Mouse (Mus musculus) c-Kit-positive CD71-negative TER-119-negative erythroid progenitor cells, embryonic 14.5 days (primary cell): ENCODE measurements around the gene Mrpl53.
A peak's percentile ranks its signal among the peaks of the same experiment; 100 is the strongest.

Experiments
- DNase-seq: peaks from one replicate; pipeline ENCODE4 v3.0.0-alpha.2; 2013; ENCODE audit warnings: low read depth

Gene Mrpl53

GRCm38 (mm10) chr6:83108762-83109668 is at the start of gene Mrpl53:
Gene Mrpl53, plus strand, starts transcription at chr6:83109040.
- DNase-seq, result no peak

GRCm38 (mm10) chr6:83065995-83066394 is 42.8 kb upstream of the Mrpl53 start:
- no peak for DNase-seq

DNA sequence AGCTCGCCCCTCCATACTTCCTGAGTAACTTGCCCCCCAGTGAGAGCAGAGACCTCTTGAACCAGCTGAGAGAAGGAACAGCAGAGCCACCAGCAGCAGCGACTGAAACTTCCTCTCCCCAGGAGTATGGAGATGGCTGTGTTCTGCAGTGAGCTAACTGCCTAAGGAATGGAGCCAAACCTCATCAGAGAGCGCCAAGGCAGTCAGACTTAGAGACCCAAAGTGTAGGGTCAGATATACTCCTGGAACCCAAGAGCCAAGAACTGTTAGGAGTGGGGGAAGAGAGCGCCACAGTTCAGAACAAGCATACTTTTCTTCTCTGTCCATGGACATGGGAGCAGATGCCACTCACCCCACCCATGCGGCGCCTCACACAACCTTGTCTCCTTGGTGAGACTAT is 42.4 kb upstream of the Mrpl53 start:
- DNase-seq, result no peak

GRCm38 (mm10) chr6:83068221-83068620 is 40.6 kb upstream of the Mrpl53 start:
- DNase-seq, result no peak

GRCm38 (mm10) chr6:83068706-83069487 is 39.9 kb upstream of the Mrpl53 start:
- no peak for DNase-seq

GRCm38 (mm10) chr6:83069488-83070246 is 39.2 kb upstream of the Mrpl53 start:
- no peak for DNase-seq

DNA sequence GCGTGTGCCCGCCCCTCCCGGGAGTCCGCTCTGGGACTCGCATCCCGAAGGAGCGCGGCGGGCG is 38.8 kb upstream of the Mrpl53 start, which contains the start of gene Tlx2:
TSS of gene Tlx2 (minus strand) at position 47 of the 64 bp plus-strand sequence.
- no peak for DNase-seq

- DNase-seq, result no peak
Measured at GRCm38 (mm10) chr6:83070311-83071219, 38.3 kb upstream of the Mrpl53 start.

- DNase-seq, result no peak
Measured at GRCm38 (mm10) chr6:83071220-83071619, 37.6 kb upstream of the Mrpl53 start.

GRCm38 (mm10) chr6:83074979-83075378 is 33.9 kb upstream of the Mrpl53 start:
- no peak for DNase-seq

DNA sequence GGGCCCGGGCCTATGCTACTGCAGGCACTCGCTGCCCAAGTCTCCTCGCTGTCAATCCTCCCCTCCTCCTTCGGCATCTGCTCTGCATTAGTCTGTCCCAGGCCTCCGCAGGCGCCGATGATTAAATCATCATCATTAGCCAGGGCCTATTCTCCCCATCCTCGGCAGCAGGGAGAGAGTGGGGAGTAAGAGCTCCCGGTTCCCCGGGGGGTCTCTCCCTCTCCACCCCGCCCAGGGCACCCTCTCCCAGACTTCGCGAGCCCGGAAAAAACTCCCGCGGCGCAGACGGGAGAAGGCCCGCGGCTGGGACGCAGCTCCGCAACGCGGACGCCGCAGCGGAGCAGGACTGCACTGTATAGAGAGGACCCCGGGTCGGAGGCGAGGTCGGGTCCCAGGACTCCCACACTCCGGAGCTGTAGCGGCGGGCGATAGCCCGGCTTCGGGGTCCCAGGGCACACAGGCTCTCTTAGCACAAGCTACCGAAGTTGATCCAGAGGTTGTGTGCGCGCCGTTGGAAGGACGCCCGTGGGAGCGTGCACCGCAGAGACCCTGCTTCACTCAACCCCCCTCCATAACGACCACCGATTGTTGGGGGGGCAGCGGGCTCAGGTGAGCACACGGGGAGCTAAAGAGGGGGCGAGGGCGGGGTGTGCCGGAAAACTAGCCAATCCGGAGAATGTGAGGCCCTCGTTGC is 31.1 kb upstream of the Mrpl53 start, which contains the start of gene Pcgf1:
TSS of gene Pcgf1 (plus strand) at position 240 of the 694 bp plus-strand sequence.
- DNase-seq, result peak; percentile 98

DNA sequence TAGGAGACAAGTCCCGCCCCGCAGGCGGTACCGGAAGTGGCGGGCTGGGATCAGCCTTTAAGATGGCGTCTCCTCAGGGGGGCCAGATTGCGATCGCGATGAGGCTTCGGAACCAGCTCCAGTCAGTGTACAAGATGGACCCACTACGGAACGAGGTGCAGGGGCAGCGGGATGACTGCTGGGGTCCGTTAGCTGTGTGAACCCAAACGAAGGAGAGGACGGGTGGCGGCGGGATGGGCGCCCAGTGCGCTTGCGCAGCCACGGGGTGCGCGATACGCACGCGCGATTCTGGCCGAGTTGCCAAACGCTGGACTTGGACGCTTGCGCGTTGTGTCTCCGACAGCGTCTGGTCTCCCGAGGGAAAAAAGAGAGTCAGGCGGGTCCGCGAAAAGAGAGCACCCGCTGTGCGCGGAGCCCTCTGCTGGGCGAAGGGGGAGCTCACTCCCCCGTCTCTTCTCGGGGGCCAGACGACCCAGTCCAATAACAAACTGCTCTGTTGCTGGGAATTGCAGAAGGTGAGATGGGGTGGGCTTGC is 30.4 kb upstream of the Mrpl53 start:
- DNase-seq, result peak; percentile 83

DNA sequence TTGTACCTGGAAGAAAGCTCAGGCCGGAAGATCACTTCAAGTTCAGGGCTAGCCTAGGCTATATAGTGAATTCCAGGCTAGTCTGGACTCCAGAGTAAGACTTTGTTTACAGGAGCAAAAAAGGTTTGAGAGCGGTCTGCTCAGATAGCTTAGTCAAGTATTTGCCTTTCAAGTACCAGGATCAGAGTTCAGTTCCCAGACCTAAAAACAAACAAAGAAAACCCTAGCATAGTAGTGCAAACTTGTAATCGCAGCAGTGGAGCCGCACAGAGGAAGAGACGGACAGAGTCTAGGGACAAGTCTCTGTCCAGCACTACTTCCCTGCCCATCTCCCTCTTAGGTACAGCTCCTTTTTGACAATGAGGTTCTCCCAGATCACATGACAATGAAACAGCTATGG is 28.6 kb upstream of the Mrpl53 start:
- DNase-seq, result no peak

GRCm38 (mm10) chr6:83083497-83083896 is 25.3 kb upstream of the Mrpl53 start:
- no peak for DNase-seq

GRCm38 (mm10) chr6:83084477-83084876 is 24.4 kb upstream of the Mrpl53 start:
- no peak for DNase-seq

GRCm38 (mm10) chr6:83086121-83087035 is 22.5 kb upstream of the Mrpl53 start, which contains the start of gene Lbx2:
Gene Lbx2, plus strand, starts transcription at chr6:83086367.
- no peak for DNase-seq

GRCm38 (mm10) chr6:83087205-83087925 is 21.5 kb upstream of the Mrpl53 start:
- no peak for DNase-seq

GRCm38 (mm10) chr6:83087926-83088260 is 20.9 kb upstream of the Mrpl53 start:
- DNase-seq, result no peak
